Mouse (Mus musculus) lung, postnatal 25 days (tissue): ENCODE results near the gene Senp2.

Experiments
- DNase-seq: peaks from one replicate; pipeline ENCODE4 v3.0.0; 2022; ENCODE audit warnings: low spot score

The Senp2 gene

DNA sequence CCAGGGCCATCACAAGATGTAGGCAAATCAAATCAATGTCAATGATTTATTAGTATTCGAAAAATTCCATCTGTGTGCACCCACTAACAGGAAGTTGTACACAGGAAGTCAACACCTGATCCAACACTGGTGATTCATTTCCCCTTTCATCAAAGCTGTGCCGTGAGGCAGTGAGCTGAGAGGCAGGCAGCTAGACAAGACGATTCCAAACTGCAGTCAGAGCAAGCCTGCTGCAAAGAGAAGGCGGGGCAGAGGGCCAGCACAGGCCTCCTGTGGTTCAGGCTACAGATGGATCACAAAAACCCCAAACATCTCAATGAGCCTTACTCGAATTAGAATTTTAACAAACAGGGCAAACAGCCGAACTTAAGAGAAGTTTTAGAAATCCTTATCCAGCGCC, 88.4 kb downstream of the Senp2 start:
- no peak for DNase-seq
